Mouse (Mus musculus) thymus, adult 2 months (tissue): ENCODE data around the gene Vps37d. TPM values are rescaled to one million over a fixed set of nuclear protein-coding genes. Genes with fewer than 3 reads are reported as not detected.
"Not testable (repeated sequence)": the region's sequence is repeated elsewhere in the genome, so short reads cannot be mapped to it uniquely, and the experiment has no call there.

Experiments
- DNase-seq: peaks from one replicate; pipeline ENCODE4 v3.0.0; 2021
- H3K27ac ChIP-seq: fragments of 200-500 bp; 2 replicates; pipeline ENCODE4 v1.5.1; 2012; ENCODE audit warnings: low read length, control low read depth; ENCODE audit not compliant: control insufficient read depth, insufficient read depth
- H3K27me3 ChIP-seq: fragments of 200-500 bp; 2 replicates; pipeline ENCODE4 v1.6.1; 2012; ENCODE audit warnings: mild to moderate bottlenecking, low read length, moderate library complexity, mixed read lengths; ENCODE audit not compliant: control insufficient read depth, insufficient read depth
- H3K36me3 ChIP-seq: fragments of 200-500 bp; 2 replicates; pipeline ENCODE4 v1.6.1; 2012; ENCODE audit warnings: mild to moderate bottlenecking, low read length, moderate library complexity; ENCODE audit not compliant: control insufficient read depth, insufficient read depth
- H3K4me1 ChIP-seq: fragments of 200-500 bp; replicated peaks from 2 replicates; pipeline ENCODE4 v1.6.1; 2012; ENCODE audit warnings: low read length; ENCODE audit not compliant: control insufficient read depth, insufficient read depth
- H3K4me3 ChIP-seq: fragments of 200-500 bp; 2 replicates; pipeline ENCODE4 v1.5.1; 2012; ENCODE audit warnings: mild to moderate bottlenecking, low read length, control low read depth, moderate library complexity; ENCODE audit not compliant: control insufficient read depth, insufficient read depth
- CTCF ChIP-seq: fragments of 200-500 bp; IDR thresholded peaks from 2 replicates; pipeline ENCODE4 v1.5.1; 2012; ENCODE audit warnings: mild to moderate bottlenecking, control low read depth, low read length, moderate library complexity, borderline replicate concordance; ENCODE audit not compliant: control insufficient read depth, poor library complexity, insufficient read depth; ENCODE audit errors: extremely low read depth
- POLR2A ChIP-seq: fragments of 200-500 bp; IDR thresholded peaks from 2 replicates; pipeline ENCODE4 v1.6.1; 2012; ENCODE audit warnings: mild to moderate bottlenecking, low read length, control low read depth, moderate library complexity; ENCODE audit not compliant: control insufficient read depth, poor library complexity, insufficient read depth; ENCODE audit errors: extremely low read depth
- WGBS: fragments of 180-500 bp; shearing (Covaris S2); methylation state at CpG from one replicate; pipeline ENCODE4 v1.1.7; 2018; 5-methylcytosine and 5-hydroxymethylcytosine counted together
- polyA plus RNA-seq: library from polyadenylated mRNA; depleted of rRNA; stranded (reverse); fragments of >200 nt; gene quantifications from 2 replicates; pipeline ENCODE4 v1.2.3, GENCODE M21; 2012

Vps37d gene
- polyA plus RNA-seq, 1 experiment, result 2.3 TPM

GRCm38 (mm10) chr5:135072061-135072460 lies 6.0 kb downstream of the Vps37d start:
- Histone ChIP-seq H3K27me3 (no peaks in the 10 kb centered on the region), H3K4me3 (no peak overlapping the region), H3K27ac (no peak overlapping the region), H3K36me3 (no peaks in the 10 kb centered on the region), H3K4me1 (no peaks in the 10 kb centered on the region)
- TF ChIP-seq POLR2A, result no peak
- TF ChIP-seq CTCF, result no peak
- no peak for DNase-seq
- WGBS, result 85% methylated on average over 2 of the region's 2 CpGs

- Histone ChIP-seq H3K27me3 (no peaks in the 10 kb centered on the region), H3K4me3 (no peak overlapping the region), H3K27ac (no peak overlapping the region), H3K36me3 (no peaks in the 10 kb centered on the region), H3K4me1 (no peaks in the 10 kb centered on the region)
- TF ChIP-seq CTCF, result no peak
- TF ChIP-seq POLR2A, result no peak
- no peak for DNase-seq
- WGBS, result 86% methylated on average over 3 of the region's 3 CpGs
These were observed 7.6 kb downstream of the Vps37d start for GRCm38 (mm10) chr5:135070448-135070847.

DNA sequence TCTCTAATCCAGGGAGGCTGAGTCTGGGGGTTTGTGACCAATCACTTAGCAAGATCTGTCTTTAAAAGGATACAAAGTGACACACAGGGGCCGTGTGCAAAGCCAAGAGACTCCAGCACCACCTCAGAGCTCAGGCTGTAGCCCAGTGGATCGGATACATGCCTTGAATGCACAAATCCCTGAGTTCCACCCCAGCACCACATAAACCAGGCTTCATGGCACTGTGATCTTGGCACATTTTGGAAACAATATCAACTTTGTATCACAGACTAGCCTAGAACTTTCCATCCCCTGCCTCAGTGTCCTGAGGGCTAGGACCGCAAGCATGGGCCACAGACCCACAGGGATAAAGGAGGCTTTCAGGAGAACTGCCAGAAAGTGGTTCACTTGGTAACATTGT lies 12.1 kb downstream of the Vps37d start:
- WGBS, result 96% methylated on average over 3 of the region's 3 CpGs
- Histone ChIP-seq H3K4me1 (peaks cover 9% of the 10 kb centered on the region; the same call in 1 of the 2 replicates), H3K27ac (no peak overlapping the region), H3K27me3 (no peaks in the 10 kb centered on the region), H3K4me3 (no peak overlapping the region), H3K36me3 (no peaks in the 10 kb centered on the region)
- TF ChIP-seq CTCF, result no peak
- no peak for TF ChIP-seq POLR2A
- no peak for DNase-seq

GRCm38 (mm10) chr5:135064909-135065446 lies 13.1 kb downstream of the Vps37d start, which contains the start of gene Bud23:
Bud23 (minus strand) TSS chr5:135064959.
- H3K27me3 ChIP-seq, DNase-seq, H3K4me1 ChIP-seq, H3K27ac ChIP-seq, H3K36me3 ChIP-seq: not testable (repeated sequence)
- H3K4me3 ChIP-seq, result peak within 1 kb of the TSS; percentile 81
- 72% methylated on average over 9 of the region's 9 CpGs for WGBS

DNA sequence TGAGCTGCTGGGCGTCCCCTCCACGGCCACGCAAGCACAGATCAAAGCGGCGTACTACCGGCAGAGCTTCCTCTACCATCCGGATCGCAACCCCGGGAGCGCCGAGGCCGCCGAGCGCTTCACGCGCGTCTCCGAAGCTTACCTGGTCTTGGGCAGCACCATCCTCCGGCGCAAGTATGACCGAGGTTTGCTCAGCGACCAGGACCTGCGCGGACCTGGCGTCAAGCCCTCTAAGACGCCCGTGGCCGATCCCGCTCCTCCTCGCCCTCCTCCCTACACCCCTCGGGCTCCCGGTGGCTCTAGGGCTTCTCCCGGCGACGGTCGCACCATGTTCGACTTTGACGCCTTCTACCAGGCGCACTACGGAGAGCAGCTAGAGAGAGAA lies 13.7 kb downstream of the Vps37d start:
- H3K4me3 ChIP-seq, result peak overlapping the region; percentile 81
- H3K27me3 ChIP-seq, result no peaks in the 10 kb centered on the region
- under 1% methylated on average over 39 of the region's 40 CpGs for WGBS
- no peak overlapping the region for H3K27ac ChIP-seq
- H3K36me3 ChIP-seq, result peaks cover 5% of the 10 kb centered on the region; the same call in 1 of the 2 replicates
- H3K4me1 ChIP-seq, result peaks cover 9% of the 10 kb centered on the region; the same call in 1 of the 2 replicates
- DNase-seq, result no peak
- TF ChIP-seq POLR2A (no peak), CTCF (no peak)

GRCm38 (mm10) chr5:135063629-135064381 lies 14.3 kb downstream of the Vps37d start, which contains the start of gene Dnajc30:
Dnajc30 (plus strand) TSS chr5:135064202.
- DNase-seq, result peak; percentile 95
- H3K36me3 ChIP-seq, result peaks cover 9% of the 10 kb centered on the region
- no peaks in the 10 kb centered on the region for H3K27me3 ChIP-seq
- WGBS, result under 1% methylated on average over 50 of the region's 52 CpGs
- TF ChIP-seq CTCF, result no peak
- TF ChIP-seq POLR2A, result peak; percentile 83
- peak within 1 kb of the TSS; percentile 81 for H3K4me3 ChIP-seq
- peaks cover 9% of the 10 kb centered on the region; the same call in 1 of the 2 replicates for H3K4me1 ChIP-seq
- no peak within 1 kb of the TSS for H3K27ac ChIP-seq
